Mouse (Mus musculus) heart, embryonic 11.5 days (tissue): Measurements from ENCODE around the gene Ugt2a3. TPM values are rescaled to one million over a fixed set of nuclear protein-coding genes. Genes with fewer than 3 reads are reported as not detected.
"Not testable (repeated sequence)": the region's sequence is repeated elsewhere in the genome, so short reads cannot be mapped to it uniquely, and the experiment has no call there.

Experiments
- ATAC-seq: fragments of 200-750 bp; cut with Nextera tagmentation; replicated peaks from 2 replicates; pipeline ENCODE4 v1.8.0; 2017; ENCODE audit warnings: moderate library complexity; ENCODE audit not compliant: insufficient number of reproducible peaks, low FRiP score, low TSS enrichment
- H3K27ac ChIP-seq: fragments of 300-500 bp; sonication (generic); 2 replicates; pipeline ENCODE4 v1.5.1; 2014; ENCODE audit warnings: mild to moderate bottlenecking, low read depth, low read length
- H3K27me3 ChIP-seq: fragments of 300-500 bp; sonication (generic); 2 replicates; pipeline ENCODE4 v1.6.1; 2014; ENCODE audit warnings: mild to moderate bottlenecking, low read length, mixed read lengths; ENCODE audit not compliant: control insufficient read depth, insufficient read depth
- H3K36me3 ChIP-seq: fragments of 300-500 bp; sonication (generic); 2 replicates; pipeline ENCODE4 v1.6.1; 2014; ENCODE audit warnings: mild to moderate bottlenecking, low read length, moderate library complexity, mixed read lengths; ENCODE audit not compliant: control insufficient read depth, insufficient read depth
- H3K4me1 ChIP-seq: fragments of 300-500 bp; sonication (generic); 2 replicates; pipeline ENCODE4 v1.6.1; 2014; ENCODE audit warnings: low read length; ENCODE audit not compliant: control insufficient read depth, insufficient read depth
- H3K4me2 ChIP-seq: fragments of 300-500 bp; sonication (generic); 2 replicates; pipeline ENCODE4 v1.6.1; 2014; ENCODE audit warnings: mild to moderate bottlenecking, moderate library complexity
- H3K4me3 ChIP-seq: fragments of 300-500 bp; sonication (generic); 2 replicates; pipeline ENCODE4 v1.5.1; 2014; ENCODE audit warnings: low read depth, low read length
- H3K9ac ChIP-seq: fragments of 300-500 bp; sonication (generic); 2 replicates; pipeline ENCODE4 v1.6.1; 2014; ENCODE audit warnings: mild to moderate bottlenecking, low read depth, low read length, moderate library complexity
- H3K9me3 ChIP-seq: fragments of 300-500 bp; sonication (generic); replicated peaks from 2 replicates; pipeline ENCODE4 v1.6.1; 2016; ENCODE audit warnings: low read length; ENCODE audit not compliant: control insufficient read depth
- WGBS: fragments of 180-500 bp; shearing (Covaris S2); extraction: QIAGEN DNeasy Blood & Tissue Kit; methylation state at CpG from one replicate; pipeline ENCODE4 v1.1.7; 2014; ENCODE audit not compliant: insufficient replicate concordance; 5-methylcytosine and 5-hydroxymethylcytosine counted together
- polyA plus RNA-seq: library from polyadenylated mRNA; unstranded; fragments of >200 nt; fragmentation: Nextera tagmentation; extraction: Ambion mirVana; gene quantifications from 2 replicates; pipeline ENCODE4 v1.2.1, GENCODE M21; 2014

Gene Ugt2a3
- polyA plus RNA-seq, 1 experiment from 2014 or later, result not detected

DNA sequence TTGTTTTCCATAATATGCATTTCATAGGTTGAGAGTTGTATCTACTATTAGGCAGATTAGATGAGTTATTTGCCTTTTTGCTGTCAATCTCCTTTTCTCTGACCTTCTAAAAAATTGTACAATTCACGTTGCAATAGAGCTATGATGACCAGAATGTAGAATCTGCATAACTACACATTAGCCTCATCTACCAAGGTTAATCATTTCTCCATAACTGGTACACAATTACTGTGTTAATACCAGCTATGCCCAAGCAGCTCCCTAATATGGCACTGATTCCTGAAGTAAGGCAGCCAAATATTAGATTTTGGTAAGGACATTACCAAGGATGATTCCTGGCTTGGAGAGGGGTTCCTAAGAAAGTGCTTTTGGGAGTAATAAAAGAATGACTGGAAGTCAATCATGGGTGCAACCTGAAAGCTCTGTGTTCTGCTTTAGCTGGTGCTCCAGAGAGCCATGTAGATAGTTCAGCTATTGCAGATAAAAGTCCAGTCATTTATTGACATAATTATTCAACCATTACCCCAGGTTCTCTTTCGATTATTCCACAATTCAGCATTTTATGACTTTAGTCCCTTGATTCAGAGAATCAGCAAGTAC is 10.6 kb upstream of the Ugt2a3 start:
- not testable (repeated sequence) for ATAC-seq

GRCm38 (mm10) chr5:87340461-87340860 is 3.5 kb upstream of the Ugt2a3 start:
- 86% methylated on average over 5 of the region's 5 CpGs for WGBS
- no peak for ATAC-seq
- H3K27ac ChIP-seq, result no peak overlapping the region
- H3K4me3 ChIP-seq, result no peak overlapping the region
- no peak overlapping the region for H3K4me2 ChIP-seq
- no peaks in the 10 kb centered on the region for H3K9me3 ChIP-seq
- no peaks in the 10 kb centered on the region for H3K36me3 ChIP-seq
- no peak overlapping the region for H3K9ac ChIP-seq
- H3K4me1 ChIP-seq, result no peaks in the 10 kb centered on the region
- H3K27me3 ChIP-seq, result no peaks in the 10 kb centered on the region

More for the DNA sequence above, 10.6 kb upstream of the Ugt2a3 start:
- 66% methylated on average over 2 of the region's 2 CpGs for WGBS
- not testable (repeated sequence) for H3K9ac ChIP-seq, H3K4me3 ChIP-seq, H3K4me1 ChIP-seq, H3K27me3 ChIP-seq, H3K36me3 ChIP-seq, H3K27ac ChIP-seq, H3K9me3 ChIP-seq, H3K4me2 ChIP-seq

DNA sequence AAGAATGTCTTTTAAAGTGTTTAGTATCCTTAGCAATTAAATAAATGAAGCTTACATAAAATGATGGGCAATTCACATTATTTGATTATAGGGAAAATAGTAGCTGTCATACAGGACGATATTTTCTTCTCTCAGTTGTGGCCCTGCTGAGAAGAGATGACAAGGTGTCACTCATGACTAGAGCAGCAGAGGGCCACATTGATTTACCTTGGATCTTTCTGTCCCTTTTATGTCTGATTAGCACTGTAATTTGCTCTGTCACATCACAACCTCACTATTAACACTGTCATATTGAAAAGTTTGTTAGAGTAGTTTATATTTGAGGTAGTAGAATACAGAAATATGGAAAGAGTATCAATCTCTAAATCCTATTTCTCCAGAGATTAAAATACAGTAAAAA is 1.8 kb downstream of the Ugt2a3 start:
- no peak overlapping the region for H3K27ac ChIP-seq
- H3K36me3 ChIP-seq, result no peaks in the 10 kb centered on the region
- WGBS, result 71% methylated on average over 1 of the region's 1 CpGs
- no peak overlapping the region for H3K4me3 ChIP-seq
- no peak overlapping the region for H3K9ac ChIP-seq
- no peak for ATAC-seq
- no peaks in the 10 kb centered on the region for H3K4me1 ChIP-seq
- no peaks in the 10 kb centered on the region for H3K27me3 ChIP-seq
- no peaks in the 10 kb centered on the region for H3K9me3 ChIP-seq
- no peak overlapping the region for H3K4me2 ChIP-seq

- H3K36me3 ChIP-seq, result no peaks in the 10 kb centered on the region
- H3K4me3 ChIP-seq, result no peak overlapping the region
- no peaks in the 10 kb centered on the region for H3K9me3 ChIP-seq
- ATAC-seq, result no peak
- no peaks in the 10 kb centered on the region for H3K4me1 ChIP-seq
- no peak overlapping the region for H3K4me2 ChIP-seq
- WGBS, result 47% methylated on average over 3 of the region's 3 CpGs
- no peaks in the 10 kb centered on the region for H3K27me3 ChIP-seq
- no peak overlapping the region for H3K27ac ChIP-seq
- no peak overlapping the region for H3K9ac ChIP-seq
Measured at GRCm38 (mm10) chr5:87333584-87333983, 3.4 kb downstream of the Ugt2a3 start.

DNA sequence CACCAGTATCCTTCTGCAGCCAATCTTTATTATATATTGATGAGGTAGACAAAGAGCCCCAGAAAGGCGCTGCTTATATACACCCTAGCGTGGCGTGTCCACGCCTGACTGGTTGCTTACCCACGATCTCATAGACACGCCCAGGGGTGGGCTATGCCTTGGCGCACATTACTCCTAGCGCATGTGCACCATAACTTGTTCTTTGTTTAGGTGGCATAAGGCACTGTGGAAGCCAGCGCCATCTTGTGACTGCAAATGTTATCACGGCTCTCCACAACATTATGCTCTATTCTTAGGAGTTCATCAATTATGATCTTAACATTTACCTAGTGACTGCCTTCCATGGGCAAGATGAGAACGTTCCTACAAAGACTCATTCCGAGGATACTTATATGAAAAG is 25.6 kb downstream of the Ugt2a3 start:
- Histone ChIP-seq H3K4me3 (no peak overlapping the region), H3K27ac (no peak overlapping the region), H3K4me2 (no peak overlapping the region), H3K36me3 (no peaks in the 10 kb centered on the region), H3K9me3 (no peaks in the 10 kb centered on the region), H3K4me1 (no peaks in the 10 kb centered on the region), H3K9ac (no peak overlapping the region), H3K27me3 (no peaks in the 10 kb centered on the region)
- WGBS, result 89% methylated on average over 12 of the region's 12 CpGs
- no peak for ATAC-seq

DNA sequence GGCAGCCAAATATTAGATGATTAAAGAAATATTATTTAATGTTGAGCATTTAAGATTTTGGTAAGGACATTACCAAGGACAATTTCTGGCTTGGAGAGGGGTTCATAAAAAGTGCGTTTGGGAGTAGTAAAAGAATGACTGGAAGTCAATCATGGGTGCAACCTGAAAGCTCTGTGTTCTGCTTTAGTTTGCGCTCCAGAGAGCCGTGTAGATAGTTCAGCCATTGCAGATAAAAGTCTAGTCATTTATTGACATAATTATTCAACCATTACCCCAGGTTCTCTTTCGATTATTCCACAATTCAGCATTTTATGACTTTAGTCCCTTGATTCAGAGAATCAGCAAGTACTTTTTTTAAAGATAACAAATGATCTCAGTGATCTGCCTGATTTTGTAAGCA is 50.8 kb downstream of the Ugt2a3 start:
- 82% methylated on average over 4 of the region's 4 CpGs for WGBS
- H3K27ac ChIP-seq, H3K4me2 ChIP-seq, H3K9ac ChIP-seq, H3K4me3 ChIP-seq, H3K4me1 ChIP-seq, H3K9me3 ChIP-seq, H3K36me3 ChIP-seq, H3K27me3 ChIP-seq, ATAC-seq: not testable (repeated sequence)

DNA sequence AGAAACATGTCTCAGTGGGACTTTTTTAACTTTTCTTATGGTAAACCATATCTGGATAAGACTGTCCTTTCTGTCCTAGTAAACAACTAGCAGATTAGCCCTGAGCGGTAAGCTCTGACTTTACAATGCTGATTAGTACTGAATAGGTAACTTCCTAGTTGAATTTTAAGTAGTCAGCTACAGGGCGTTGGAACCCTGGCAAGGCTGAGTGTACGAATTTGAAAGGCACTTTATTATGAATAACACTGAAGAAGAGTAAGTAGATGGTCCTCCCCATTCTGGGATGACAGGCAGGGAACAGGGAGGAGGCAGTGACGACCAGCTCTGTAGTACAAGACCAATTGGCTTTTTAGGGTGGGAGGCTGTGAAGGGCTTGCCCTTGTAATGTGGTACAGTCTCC is 61.0 kb downstream of the Ugt2a3 start:
- not testable (repeated sequence) for H3K4me3 ChIP-seq, H3K9ac ChIP-seq, H3K36me3 ChIP-seq, H3K9me3 ChIP-seq, ATAC-seq, H3K27ac ChIP-seq, H3K4me2 ChIP-seq, H3K4me1 ChIP-seq, H3K27me3 ChIP-seq
- 79% methylated on average over 4 of the region's 4 CpGs for WGBS

- no peaks in the 10 kb centered on the region for H3K36me3 ChIP-seq
- H3K27me3 ChIP-seq, result no peaks in the 10 kb centered on the region
- H3K27ac ChIP-seq, result no peak overlapping the region
- no peak for ATAC-seq
- no peak overlapping the region for H3K4me3 ChIP-seq
- no peaks in the 10 kb centered on the region for H3K9me3 ChIP-seq
- no peaks in the 10 kb centered on the region for H3K4me1 ChIP-seq
- H3K9ac ChIP-seq, result no peak overlapping the region
- no peak overlapping the region for H3K4me2 ChIP-seq
- 78% methylated on average over 6 of the region's 6 CpGs for WGBS
Measured at GRCm38 (mm10) chr5:87275581-87275980, 61.4 kb downstream of the Ugt2a3 start.
